Mouse (Mus musculus) heart, adult 2 months (tissue): ENCODE results near the gene Prpf6. TPM values are rescaled to one million over a fixed set of nuclear protein-coding genes. Genes with fewer than 3 reads are reported as not detected.
A peak's percentile ranks its signal among the peaks of the same experiment; 100 is the strongest.

ENCODE experiments used
- DNase-seq, 2 experiments: peaks; one replicate each; pipeline ENCODE4 v3.0.0; 2021
- H3K27ac ChIP-seq: fragments of 200-600 bp; 2 replicates; pipeline ENCODE4 v1.8.1; 2022
- H3K27me3 ChIP-seq: fragments of 200-500 bp; 2 replicates; pipeline ENCODE4 v1.6.1; 2012; ENCODE audit warnings: mild to moderate bottlenecking, low read length, inconsistent platforms, mixed read lengths; ENCODE audit not compliant: control insufficient read depth, insufficient read depth
- H3K36me3 ChIP-seq: fragments of 200-500 bp; 2 replicates; pipeline ENCODE4 v1.6.1; 2012; ENCODE audit warnings: low read length, inconsistent platforms; ENCODE audit not compliant: control insufficient read depth, insufficient read depth
- H3K4me1 ChIP-seq: fragments of 200-500 bp; 2 replicates; pipeline ENCODE4 v1.6.1; 2011; ENCODE audit warnings: low read length; ENCODE audit not compliant: control insufficient read depth, insufficient read depth
- H3K4me3 ChIP-seq: fragments of 200-600 bp; 2 replicates; pipeline ENCODE4 v1.8.1; 2022
- H3K79me2 ChIP-seq: fragments of 200-500 bp; replicated peaks from 2 replicates; pipeline ENCODE4 v1.6.1; 2012; ENCODE audit warnings: mild to moderate bottlenecking, inconsistent platforms, low read length, moderate library complexity, mixed read lengths; ENCODE audit not compliant: control insufficient read depth, insufficient read depth
- H3K9ac ChIP-seq: fragments of 200-500 bp; 2 replicates; pipeline ENCODE4 v1.6.1; 2012; ENCODE audit warnings: low read depth, mild to moderate bottlenecking, control low read depth, inconsistent platforms, low read length, mixed read lengths
- CTCF ChIP-seq: fragments of 200-600 bp; IDR thresholded peaks from 2 replicates; pipeline ENCODE4 v1.8.1; 2022; ENCODE audit warnings: antibody characterized with exemption, mild to moderate bottlenecking, moderate library complexity
- EP300 ChIP-seq: fragments of 200-500 bp; IDR thresholded peaks from 2 replicates; pipeline ENCODE4 v1.6.1; 2011; ENCODE audit warnings: low read depth, low read length, control low read depth; ENCODE audit not compliant: insufficient read depth
- POLR2A ChIP-seq: fragments of 200-500 bp; IDR thresholded peaks from 2 replicates; pipeline ENCODE4 v1.6.1; 2011; ENCODE audit warnings: mild to moderate bottlenecking, low read depth, low read length, control low read depth; ENCODE audit not compliant: insufficient read depth
- WGBS: fragments of 180-500 bp; shearing (Covaris S2); methylation state at CpG from one replicate; pipeline ENCODE4 v1.1.7; 2018; 5-methylcytosine and 5-hydroxymethylcytosine counted together
- intact Hi-C: fragments of 180-260 bp; cut with DNase I; formaldehyde crosslinking; loops from one replicate; pipeline ENCODE4 v1.15.1; 2025
- polyA plus RNA-seq: library from polyadenylated mRNA; depleted of rRNA; stranded (reverse); fragments of >200 nt; gene quantifications from 2 replicates; pipeline ENCODE4 v1.2.3, GENCODE M21; 2012
- total RNA-seq, 2 experiments: library from RNA; stranded (reverse); gene quantifications; 2 replicates each; pipeline ENCODE4 v1.2.3; 2021

The Prpf6 gene
- total and polyA plus RNA-seq, 3 experiments: 13.8 to 38.6 (median 35.3) TPM

- Histone ChIP-seq H3K79me2 (no peaks in the 10 kb centered on the region), H3K4me3 (peak overlapping the region; percentile 34), H3K4me1 (peaks cover 19% of the 10 kb centered on the region), H3K27ac (peak overlapping the region; percentile 93), H3K36me3 (no peaks in the 10 kb centered on the region), H3K27me3 (peaks cover 4% of the 10 kb centered on the region; the same call in 1 of the 2 replicates), H3K9ac (peak overlapping the region; percentile 43)
- TF ChIP-seq CTCF: peak; percentile 39
- peak; percentile 88 for TF ChIP-seq POLR2A
- peak; percentile 96 for TF ChIP-seq EP300
- WGBS: 3% methylated on average over 14 of the region's 14 CpGs
- peak; percentile 82 to 91 for DNase-seq
- intact Hi-C loops: loop anchor here (1.0 to 10.0 kb wide), 2 partner anchors 12 to 401 kb away; no protein-coding TSS in a partner anchor
Measured at GRCm38 (mm10) chr2:181675454-181675853, 83.8 kb downstream of the Prpf6 start.

- no peak for DNase-seq
- Histone ChIP-seq H3K4me3 (peak overlapping the region; percentile 34; the same call in 1 of the 2 replicates), H3K4me1 (peaks cover 21% of the 10 kb centered on the region), H3K36me3 (no peaks in the 10 kb centered on the region), H3K27ac (peak overlapping the region; percentile 82), H3K9ac (no peak overlapping the region; the same call in 1 of the 2 replicates), H3K79me2 (no peaks in the 10 kb centered on the region), H3K27me3 (peaks cover under 1% of the 10 kb centered on the region; the same call in 1 of the 2 replicates)
- 43% methylated on average over 2 of the region's 2 CpGs for WGBS
- intact Hi-C loops: loop anchor here (10.0 kb wide), 1 partner anchor 402 kb away; no protein-coding TSS in a partner anchor
- no peak for TF ChIP-seq POLR2A
- TF ChIP-seq CTCF: peak; percentile 49
Measured at GRCm38 (mm10) chr2:181676424-181676823, 84.8 kb downstream of the Prpf6 start.

GRCm38 (mm10) chr2:181677096-181677754, 85.6 kb downstream of the Prpf6 start:
- 39% methylated on average over 5 of the region's 5 CpGs for WGBS
- Histone ChIP-seq H3K27ac (peak overlapping the region; percentile 82), H3K4me3 (peak overlapping the region; percentile 5; the same call in 1 of the 2 replicates), H3K27me3 (no peaks in the 10 kb centered on the region), H3K9ac (peak overlapping the region; percentile 33; the same call in 1 of the 2 replicates), H3K4me1 (peaks cover 21% of the 10 kb centered on the region), H3K36me3 (no peaks in the 10 kb centered on the region), H3K79me2 (no peaks in the 10 kb centered on the region)
- peak; percentile 69 to 81 for DNase-seq
- intact Hi-C loops: loop anchor here (10.0 kb wide), 1 partner anchor 402 kb away; no protein-coding TSS in a partner anchor
- TF ChIP-seq EP300 (peak; percentile 92), CTCF (peak; percentile 60), POLR2A (no peak; the same call in 1 of the 2 replicates)

- peaks cover 20% of the 10 kb centered on the region for H3K4me1 ChIP-seq
- intact Hi-C loops: loop anchor here (1.0 to 10.0 kb wide), 3 partner anchors 18 to 403 kb away; no protein-coding TSS in a partner anchor
- H3K27me3 ChIP-seq: no peaks in the 10 kb centered on the region
- H3K27ac ChIP-seq: peak overlapping the region; percentile 82
- DNase-seq: peak in 1 of 2 experiments; percentile 51
- TF ChIP-seq EP300: no peak
- TF ChIP-seq POLR2A: no peak
- TF ChIP-seq CTCF: no peak
- no peak overlapping the region for H3K4me3 ChIP-seq
- H3K36me3 ChIP-seq: no peaks in the 10 kb centered on the region
- 34% methylated on average over 3 of the region's 3 CpGs for WGBS
- H3K79me2 ChIP-seq: no peaks in the 10 kb centered on the region
- no peak overlapping the region for H3K9ac ChIP-seq
Measured at GRCm38 (mm10) chr2:181677755-181678098, 86.1 kb downstream of the Prpf6 start.

GRCm38 (mm10) chr2:181678780-181679179, 87.1 kb downstream of the Prpf6 start:
- Histone ChIP-seq H3K27me3 (no peaks in the 10 kb centered on the region), H3K36me3 (no peaks in the 10 kb centered on the region), H3K79me2 (no peaks in the 10 kb centered on the region), H3K9ac (no peak overlapping the region), H3K4me1 (peaks cover 17% of the 10 kb centered on the region), H3K4me3 (no peak overlapping the region), H3K27ac (peak overlapping the region; percentile 82)
- intact Hi-C loops: loop anchor here (1.0 to 10.0 kb wide), 3 partner anchors 19 to 404 kb away; no protein-coding TSS in a partner anchor
- no peak for TF ChIP-seq POLR2A
- peak; percentile 96 for TF ChIP-seq EP300
- TF ChIP-seq CTCF: peak; percentile 100; the same call in 1 of the 2 replicates
- DNase-seq: peak; percentile 79 to 84
- WGBS: 30% methylated on average over 1 of the region's 1 CpGs
